Mouse (Mus musculus): ENCODE results near the gene Ugt1a5.

DNA sequence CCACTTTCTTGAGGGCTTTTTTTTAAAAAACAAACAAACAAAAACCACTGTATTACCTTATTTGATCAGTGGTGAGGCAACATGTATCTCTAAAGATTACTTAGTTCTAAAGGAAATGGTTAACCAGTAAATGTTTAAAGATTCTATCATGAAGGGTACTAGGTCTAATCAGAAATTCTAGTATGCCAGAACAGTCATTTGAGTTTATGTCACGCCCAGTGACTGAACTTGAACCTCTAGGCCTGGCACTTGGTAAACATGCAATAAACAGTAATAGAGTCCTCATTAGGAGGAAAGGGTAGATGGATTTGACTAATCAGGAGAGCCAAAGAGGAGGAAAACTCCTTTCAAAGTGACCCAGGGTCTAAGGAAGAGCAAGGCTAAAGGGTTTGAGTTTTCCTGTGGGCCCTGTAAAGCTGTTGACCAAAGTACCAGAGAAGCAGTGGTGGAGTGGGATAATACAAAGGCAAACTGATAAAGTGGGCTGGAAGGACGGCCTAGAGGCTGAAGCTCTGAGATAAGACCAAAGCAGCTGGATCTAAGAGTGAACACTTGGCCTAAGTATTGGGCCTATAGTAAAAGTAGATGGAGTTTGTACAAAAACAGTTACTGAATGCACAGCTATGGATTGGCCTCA, 41.1 kb downstream of the Ugt1a5 start:
- TF ChIP-seq CTCF (IDR thresholded peaks at IDR 0.05; ENCODE audit: low read depth) (no peak), EP300 (IDR thresholded peaks at IDR 0.05; ENCODE audit: low read depth) (no peak)

All from heart, postnatal 0 days (tissue).